Mouse (Mus musculus) left cerebral cortex, postnatal 14 days (tissue): Measurements from ENCODE around the gene Fcgr2b. TPM values are rescaled to one million over a fixed set of nuclear protein-coding genes. Genes with fewer than 3 reads are reported as not detected.
"Not testable (repeated sequence)": the region's sequence is repeated elsewhere in the genome, so short reads cannot be mapped to it uniquely, and the experiment has no call there.

Experiments used
- DNase-seq, 2 experiments: peaks; one replicate each; pipeline ENCODE4 v3.0.0; 2021 to 2022; ENCODE audit warnings: low spot score in 2 of 2, mixed read lengths in 1 of 2
- intact Hi-C: fragments of 180-260 bp; cut with DNase I; formaldehyde crosslinking; loops from one replicate; pipeline ENCODE4 v1.15.1; 2025
- total RNA-seq, 2 experiments: library from RNA; stranded (reverse); gene quantifications; 2 replicates each; pipeline ENCODE4 v1.2.3; 2021

Fcgr2b gene
- total RNA-seq, 2 experiments from 2014 or later, result 4.6 to 5.2 TPM

GRCm38 (mm10) chr1:170982301-170982700, 6.0 kb upstream of the Fcgr2b start:
- intact Hi-C loops, result no loop called here
- no peak for DNase-seq

- intact Hi-C loops, DNase-seq: not testable (repeated sequence)
Measured at GRCm38 (mm10) chr1:170981679-170982078, 5.3 kb upstream of the Fcgr2b start.

DNA sequence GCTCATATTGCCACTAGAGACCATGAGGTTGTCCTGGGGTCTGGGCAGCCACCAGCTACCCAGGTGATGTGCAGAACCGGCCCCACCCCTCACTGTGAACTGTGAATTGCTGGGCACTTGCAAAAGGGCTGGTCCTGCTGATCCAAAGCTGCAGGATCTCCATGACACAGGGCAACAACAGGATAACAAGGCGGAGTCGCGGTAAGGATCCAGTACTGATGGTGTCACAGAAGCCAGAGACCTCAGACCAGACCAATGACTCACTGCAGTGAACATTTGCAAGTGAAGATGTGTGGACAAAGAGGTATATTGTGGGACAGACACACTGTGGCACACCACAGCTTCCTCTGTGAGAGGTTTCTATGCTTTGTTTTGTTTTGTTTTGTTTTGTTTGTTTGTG, 2.3 kb upstream of the Fcgr2b start:
- DNase-seq, result no peak
- intact Hi-C loops, result no loop called here

- no peak for DNase-seq
- intact Hi-C loops, result no loop called here
Measured at GRCm38 (mm10) chr1:170975751-170976161, 591 bp downstream of the Fcgr2b start.

DNA sequence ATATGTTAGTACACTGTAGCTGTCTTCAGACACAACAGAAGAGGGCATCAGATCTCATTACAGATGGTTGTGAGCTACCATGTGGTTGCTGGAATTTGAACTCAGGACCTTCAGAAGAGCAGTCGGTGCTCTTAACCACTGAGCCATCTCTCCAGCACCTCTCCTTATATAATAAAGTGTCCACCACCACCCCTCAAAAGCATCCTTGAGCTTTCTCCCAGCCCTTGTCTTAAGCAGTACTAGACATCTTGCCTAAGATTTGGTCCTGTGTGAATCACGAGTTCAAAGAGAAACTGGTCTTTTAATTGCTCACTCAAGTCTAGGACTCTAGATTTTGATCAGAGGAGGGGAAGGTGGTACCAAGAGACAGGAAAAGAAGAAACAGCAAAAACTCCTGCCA, 997 bp downstream of the Fcgr2b start:
- DNase-seq, intact Hi-C loops: not testable (repeated sequence)

DNA sequence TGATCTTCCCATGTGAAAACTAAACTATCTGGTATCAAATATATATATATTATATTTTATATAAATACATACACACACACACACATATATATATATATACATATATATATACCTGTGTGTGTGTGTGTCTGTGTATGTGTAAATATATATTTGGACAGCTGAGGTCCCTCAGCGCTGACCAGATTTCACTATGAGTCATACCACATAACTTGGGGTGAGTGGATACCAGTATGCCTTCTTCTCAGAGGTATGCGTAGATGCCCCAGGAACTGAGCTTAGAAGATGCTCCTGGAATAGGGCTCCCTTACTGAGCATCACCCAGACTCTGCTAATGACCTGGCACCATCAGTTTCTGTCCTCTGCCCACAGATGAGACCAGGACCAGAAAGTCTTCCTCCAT, 1.6 kb downstream of the Fcgr2b start:
- no peak for DNase-seq
- intact Hi-C loops, result no loop called here

DNA sequence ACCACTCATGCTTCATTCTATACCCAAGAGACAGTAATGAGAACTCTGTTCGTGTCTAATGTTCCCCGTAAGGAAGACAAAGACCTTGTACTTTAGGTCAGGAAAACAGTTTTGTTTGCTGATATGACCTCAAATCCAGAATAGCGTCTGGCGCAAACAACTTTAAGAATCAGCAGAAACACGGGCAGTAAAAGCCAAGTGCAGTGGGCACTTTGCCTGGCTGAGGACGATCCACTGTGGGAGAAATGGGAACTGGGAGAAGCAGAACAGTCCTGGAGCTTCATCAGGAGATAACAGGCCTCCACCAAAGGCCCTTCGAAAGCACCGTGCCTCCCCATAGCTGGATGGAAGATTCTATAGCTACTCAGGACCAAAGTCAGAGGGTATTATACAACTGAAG, 2.2 kb downstream of the Fcgr2b start:
- intact Hi-C loops, result no loop called here
- no peak for DNase-seq

GRCm38 (mm10) chr1:170972936-170973335, 3.4 kb downstream of the Fcgr2b start:
- no peak for DNase-seq
- intact Hi-C loops, result no loop called here

GRCm38 (mm10) chr1:170972494-170972893, 3.9 kb downstream of the Fcgr2b start:
- intact Hi-C loops, result no loop called here
- no peak for DNase-seq

GRCm38 (mm10) chr1:170968576-170968975, 7.8 kb downstream of the Fcgr2b start:
- intact Hi-C loops, result no loop called here
- DNase-seq, result no peak

- no peak for DNase-seq
- intact Hi-C loops, result no loop called here
Measured at GRCm38 (mm10) chr1:170967581-170967980, 8.8 kb downstream of the Fcgr2b start.

GRCm38 (mm10) chr1:170963087-170963486, 13.3 kb downstream of the Fcgr2b start:
- intact Hi-C loops, result no loop called here
- no peak for DNase-seq

GRCm38 (mm10) chr1:170962301-170962700, 14.0 kb downstream of the Fcgr2b start:
- no peak for DNase-seq
- intact Hi-C loops, result no loop called here

DNA sequence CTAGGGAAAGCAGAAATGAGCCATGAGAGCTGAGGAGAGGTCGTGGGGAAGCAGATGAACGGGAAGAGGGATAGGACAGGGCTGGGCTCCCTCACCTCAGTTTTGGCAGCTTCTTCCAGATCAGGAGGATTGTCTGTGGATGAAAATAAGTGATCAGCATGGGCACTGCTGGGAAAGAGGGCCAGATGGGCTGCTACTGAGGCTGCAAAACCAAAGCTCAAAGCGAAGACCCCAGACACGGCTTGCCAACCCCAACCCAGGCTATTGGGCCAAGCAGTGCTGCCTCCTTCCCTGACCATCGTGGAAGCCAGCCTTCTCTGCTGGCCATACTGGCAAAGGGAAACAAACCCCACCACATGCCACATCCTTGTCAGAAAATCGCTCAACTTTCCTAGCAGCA, 15.2 kb downstream of the Fcgr2b start:
- intact Hi-C loops, result no loop called here
- DNase-seq, result no peak

DNA sequence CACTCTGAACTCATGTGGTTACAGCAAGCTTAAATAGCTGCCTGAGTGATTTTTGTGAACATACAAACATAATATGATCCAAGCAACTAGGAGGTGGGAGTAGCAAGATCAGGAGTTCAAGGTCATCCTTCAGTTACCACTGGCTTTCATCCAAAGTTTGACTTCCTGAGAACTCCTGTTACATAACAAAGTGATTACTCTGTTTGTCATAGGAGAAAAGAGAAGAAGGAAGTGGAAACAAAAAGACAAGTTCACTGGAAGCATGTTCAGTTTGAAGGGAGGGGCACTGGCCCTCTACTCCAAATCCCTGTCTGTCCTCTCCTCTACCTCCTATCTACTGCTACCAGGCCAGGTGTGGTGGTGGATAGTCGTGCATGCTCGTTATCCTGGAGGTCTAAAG, 16.6 kb downstream of the Fcgr2b start:
- intact Hi-C loops, result no loop called here
- no peak for DNase-seq

DNA sequence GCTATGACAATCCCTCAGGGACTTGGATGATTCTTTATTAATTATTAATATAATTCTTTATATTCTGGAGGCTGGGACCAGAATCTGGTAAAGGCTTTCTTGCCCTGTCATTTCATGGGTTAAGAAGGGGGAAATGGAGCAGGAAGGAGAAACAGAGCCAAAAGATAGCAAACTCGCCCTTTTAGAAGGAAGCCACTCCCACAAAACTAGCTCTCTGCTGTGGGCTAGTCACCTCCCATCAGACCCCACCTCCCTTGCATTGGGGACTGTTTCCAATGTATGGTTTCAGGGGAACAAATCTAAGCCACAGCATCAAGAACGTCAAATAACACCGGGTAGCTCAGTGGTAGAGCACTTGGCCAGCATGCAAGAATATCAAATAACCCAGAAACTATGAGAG, 18.1 kb downstream of the Fcgr2b start:
- intact Hi-C loops, result no loop called here
- no peak for DNase-seq

DNA sequence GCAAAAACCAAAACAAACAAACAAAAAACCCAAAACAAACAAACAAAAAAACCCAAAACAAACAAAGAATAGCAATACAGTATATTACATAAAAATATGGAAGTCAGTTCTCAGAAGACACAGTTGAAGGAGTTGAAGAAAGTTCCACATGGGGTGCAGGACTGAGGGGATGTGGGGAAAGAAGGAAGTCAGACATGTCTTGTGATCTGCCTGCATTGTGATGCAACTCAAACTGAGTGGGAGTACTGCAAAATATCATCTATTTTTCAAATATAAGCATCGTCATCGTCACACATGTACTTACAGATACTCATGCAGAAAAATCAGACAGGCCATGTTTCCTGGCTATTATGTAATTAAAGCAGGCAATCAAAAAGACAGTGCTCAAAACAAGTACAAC, 23.2 kb downstream of the Fcgr2b start:
- intact Hi-C loops, result no loop called here
- DNase-seq, result no peak

- intact Hi-C loops, result no loop called here
- DNase-seq, result no peak
Measured at GRCm38 (mm10) chr1:170950772-170951171, 25.6 kb downstream of the Fcgr2b start.

GRCm38 (mm10) chr1:170944908-170945307, 31.4 kb downstream of the Fcgr2b start:
- DNase-seq, intact Hi-C loops: not testable (repeated sequence)

DNA sequence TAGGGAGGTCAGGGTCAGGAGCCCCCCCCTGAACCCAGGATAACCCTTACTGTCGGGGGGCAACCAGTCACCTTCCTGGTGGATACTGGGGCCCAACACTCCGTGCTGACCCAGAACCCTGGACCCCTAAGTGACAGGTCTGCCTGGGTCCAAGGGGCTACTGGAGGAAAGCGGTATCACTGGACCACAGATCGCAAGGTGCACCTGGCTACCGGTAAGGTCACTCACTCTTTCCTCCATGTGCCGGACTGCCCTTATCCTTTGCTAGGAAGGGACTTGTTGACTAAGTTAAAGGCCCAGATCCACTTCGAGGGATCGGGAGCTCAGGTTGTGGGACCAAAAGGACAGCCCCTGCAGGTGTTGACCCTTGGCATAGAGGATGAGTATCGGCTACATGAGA, 32.2 kb downstream of the Fcgr2b start:
- intact Hi-C loops, DNase-seq: not testable (repeated sequence)

DNA sequence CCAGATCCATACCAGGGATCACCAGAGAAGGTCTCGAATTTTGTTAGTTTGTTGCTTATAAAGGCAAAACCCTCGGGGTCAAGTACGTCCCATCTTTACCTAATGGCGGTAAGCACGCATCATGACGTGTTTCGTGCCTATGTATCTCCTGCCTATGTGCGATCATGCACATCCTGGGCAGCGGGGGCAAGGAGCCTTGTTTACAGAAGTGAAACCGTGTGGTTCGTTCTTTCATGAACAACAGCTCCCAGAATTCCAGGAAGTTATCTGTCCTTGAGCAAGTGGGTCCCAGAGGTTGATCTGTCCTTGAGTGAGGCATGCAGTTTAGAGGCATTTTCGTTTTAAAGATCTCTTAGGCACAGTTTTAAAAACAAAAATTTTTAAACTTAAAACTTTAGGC, 37.1 kb downstream of the Fcgr2b start:
- intact Hi-C loops, result no loop called here
- DNase-seq, result no peak

- intact Hi-C loops, result no loop called here
- DNase-seq, result no peak
Measured at GRCm38 (mm10) chr1:170934383-170934782, 42.0 kb downstream of the Fcgr2b start.
